Mouse (Mus musculus) embryonic fibroblast, embryonic 13.5 days (primary cell): ENCODE results near the gene Atp2a2.

Experiments
- CTCF ChIP-seq: IDR thresholded peaks from 2 replicates; pipeline ENCODE4 v1.5.1; 2011; ENCODE audit warnings: mild to moderate bottlenecking, control low read depth, low read length, moderate library complexity, borderline replicate concordance; ENCODE audit not compliant: insufficient read depth
- POLR2A ChIP-seq: IDR thresholded peaks from 2 replicates; pipeline ENCODE4 v1.6.1; 2011; ENCODE audit warnings: low read depth, mild to moderate bottlenecking, control low read depth, low read length, moderate library complexity

- no peak for TF ChIP-seq POLR2A
- TF ChIP-seq CTCF = no peak
Measured at GRCm38 (mm10) chr5:122538077-122538476, 36.1 kb upstream of the Atp2a2 start.
